Mouse (Mus musculus) limb, embryonic 12.5 days (tissue): ENCODE measurements around the gene Smc4. TPM values are rescaled to one million over a fixed set of nuclear protein-coding genes. Genes with fewer than 3 reads are reported as not detected.

Experiments
- ATAC-seq: fragments of 200-750 bp; cut with Nextera tagmentation; 2 replicates; pipeline ENCODE4 v1.8.0; 2017; ENCODE audit warnings: low read depth, moderate TSS enrichment; ENCODE audit not compliant: insufficient number of reproducible peaks, insufficient read depth, low FRiP score, low TSS enrichment
- H3K27ac ChIP-seq: fragments of 300-500 bp; sonication (generic); 2 replicates; pipeline ENCODE4 v1.5.1; 2016; ENCODE audit warnings: mild to moderate bottlenecking, moderate library complexity
- H3K27me3 ChIP-seq: fragments of 300-500 bp; sonication (generic); 2 replicates; pipeline ENCODE4 v1.6.1; 2016; ENCODE audit warnings: mild to moderate bottlenecking, moderate library complexity
- H3K36me3 ChIP-seq: fragments of 300-500 bp; sonication (generic); 2 replicates; pipeline ENCODE4 v1.6.1; 2016; ENCODE audit warnings: mild to moderate bottlenecking, moderate library complexity
- H3K4me1 ChIP-seq: fragments of 300-500 bp; sonication (generic); replicated peaks from 2 replicates; pipeline ENCODE4 v1.6.1; 2016
- H3K4me2 ChIP-seq: fragments of 300-500 bp; sonication (generic); 2 replicates; pipeline ENCODE4 v1.6.1; 2016; ENCODE audit warnings: mild to moderate bottlenecking, moderate library complexity
- H3K4me3 ChIP-seq: fragments of 300-500 bp; sonication (generic); replicated peaks from 2 replicates; pipeline ENCODE4 v1.5.1; 2016; ENCODE audit warnings: mild to moderate bottlenecking
- H3K9ac ChIP-seq: fragments of 300-500 bp; sonication (generic); replicated peaks from 2 replicates; pipeline ENCODE4 v1.6.1; 2016; ENCODE audit warnings: mild to moderate bottlenecking, moderate library complexity
- H3K9me3 ChIP-seq: fragments of 300-500 bp; sonication (generic); 2 replicates; pipeline ENCODE4 v1.6.1; 2016; ENCODE audit warnings: mild to moderate bottlenecking, moderate library complexity
- WGBS: fragments of 180-500 bp; shearing (Covaris S2); methylation state at CpG from one replicate; pipeline ENCODE4 v1.1.7; 2016; 5-methylcytosine and 5-hydroxymethylcytosine counted together
- polyA plus RNA-seq: library from polyadenylated mRNA; unstranded; fragments of >200 nt; fragmentation: Nextera tagmentation; extraction: Ambion mirVana; gene quantifications from 2 replicates; pipeline ENCODE4 v1.2.1, GENCODE M21; 2016

Smc4 gene
- polyA plus RNA-seq, result 187 and 188 TPM in 2 replicates

- H3K4me1 ChIP-seq, result peaks cover 13% of the 10 kb centered on the region
- under 1% methylated on average over 75 of the region's 76 CpGs for WGBS
- H3K27me3 ChIP-seq, result no peaks in the 10 kb centered on the region
- peak within 1 kb of the TSS; percentile 93 for H3K9ac ChIP-seq
- peak; percentile 91 for ATAC-seq
- H3K36me3 ChIP-seq, result peaks cover 4% of the 10 kb centered on the region; the same call in 1 of the 2 replicates
- peak within 1 kb of the TSS; percentile 98 for H3K4me3 ChIP-seq
- H3K27ac ChIP-seq, result peak within 1 kb of the TSS; percentile 96
- H3K4me2 ChIP-seq, result peak within 1 kb of the TSS; percentile 68
- no peaks in the 10 kb centered on the region for H3K9me3 ChIP-seq
Observed at GRCm38 (mm10) chr3:69004437-69005337, at the start of gene Smc4, which contains the start of gene Ift80. Gene Smc4 (plus strand): TSS chr3:69004738. Gene Ift80 (minus strand): TSS chr3:69004570.

- H3K27ac ChIP-seq, result no peak overlapping the region
- ATAC-seq, result no peak
- 48% methylated on average over 4 of the region's 4 CpGs for WGBS
- no peaks in the 10 kb centered on the region for H3K4me1 ChIP-seq
- H3K9ac ChIP-seq, result no peak overlapping the region
- H3K27me3 ChIP-seq, result no peaks in the 10 kb centered on the region
- H3K9me3 ChIP-seq, result no peaks in the 10 kb centered on the region
- no peak overlapping the region for H3K4me3 ChIP-seq
- no peak overlapping the region for H3K4me2 ChIP-seq
- peaks cover 16% of the 10 kb centered on the region for H3K36me3 ChIP-seq
Observed at GRCm38 (mm10) chr3:68956454-68956853, 48.1 kb upstream of the Smc4 start.

- H3K9ac ChIP-seq, result no peak overlapping the region
Observed at GRCm38 (mm10) chr3:68957413-68957812, 47.1 kb upstream of the Smc4 start.

GRCm38 (mm10) chr3:68964682-68965081 is 39.9 kb upstream of the Smc4 start:
- H3K9ac ChIP-seq, result no peak overlapping the region
- 0 out of 2 replicates have a peak, but pooled peaks cover 7% of the 10 kb centered on the region for H3K9me3 ChIP-seq
- no peak for ATAC-seq
- H3K36me3 ChIP-seq, result peaks cover 49% of the 10 kb centered on the region
- no peaks in the 10 kb centered on the region for H3K4me1 ChIP-seq
- no peaks in the 10 kb centered on the region for H3K27me3 ChIP-seq
- no peak overlapping the region for H3K4me2 ChIP-seq
- no peak overlapping the region for H3K27ac ChIP-seq
- H3K4me3 ChIP-seq, result no peak overlapping the region

More at GRCm38 (mm10) chr3:68957413-68957812, 47.1 kb upstream of the Smc4 start:
- H3K4me2 ChIP-seq, result no peak overlapping the region
- H3K9me3 ChIP-seq, result no peaks in the 10 kb centered on the region
- WGBS, result 85% methylated on average over 3 of the region's 3 CpGs
- peaks cover 20% of the 10 kb centered on the region for H3K36me3 ChIP-seq
- H3K27ac ChIP-seq, result no peak overlapping the region
- no peak overlapping the region for H3K4me3 ChIP-seq
- no peaks in the 10 kb centered on the region for H3K27me3 ChIP-seq
- ATAC-seq, result no peak
- no peaks in the 10 kb centered on the region for H3K4me1 ChIP-seq

GRCm38 (mm10) chr3:68966527-68967285 is 37.8 kb upstream of the Smc4 start:
- H3K4me2 ChIP-seq, result no peak overlapping the region
- H3K27ac ChIP-seq, result no peak overlapping the region
- no peaks in the 10 kb centered on the region for H3K4me1 ChIP-seq
- H3K9me3 ChIP-seq, result 0 out of 2 replicates have a peak, but pooled peaks cover 7% of the 10 kb centered on the region
- no peak for ATAC-seq
- H3K4me3 ChIP-seq, result no peak overlapping the region
- H3K27me3 ChIP-seq, result no peaks in the 10 kb centered on the region
- H3K36me3 ChIP-seq, result peaks cover 39% of the 10 kb centered on the region
- WGBS, result 93% methylated on average over 6 of the region's 6 CpGs
- no peak overlapping the region for H3K9ac ChIP-seq

GRCm38 (mm10) chr3:68967404-68967803 is 37.1 kb upstream of the Smc4 start:
- H3K36me3 ChIP-seq, result peaks cover 35% of the 10 kb centered on the region
- H3K4me3 ChIP-seq, result no peak overlapping the region
- no peaks in the 10 kb centered on the region for H3K27me3 ChIP-seq
- ATAC-seq, result no peak
- no peak overlapping the region for H3K9ac ChIP-seq
- no peak overlapping the region for H3K27ac ChIP-seq
- H3K4me1 ChIP-seq, result no peaks in the 10 kb centered on the region
- H3K4me2 ChIP-seq, result no peak overlapping the region
- WGBS, result 85% methylated on average over 6 of the region's 6 CpGs
- 0 out of 2 replicates have a peak, but pooled peaks cover 7% of the 10 kb centered on the region for H3K9me3 ChIP-seq

- Histone ChIP-seq H3K9me3 (0 out of 2 replicates have a peak, but pooled peaks cover 7% of the 10 kb centered on the region), H3K27me3 (no peaks in the 10 kb centered on the region), H3K27ac (no peak overlapping the region), H3K4me1 (no peaks in the 10 kb centered on the region), H3K4me3 (no peak overlapping the region), H3K9ac (no peak overlapping the region), H3K4me2 (no peak overlapping the region), H3K36me3 (peaks cover 37% of the 10 kb centered on the region)
- 98% methylated on average over 3 of the region's 3 CpGs for WGBS
- ATAC-seq, result no peak
Observed at GRCm38 (mm10) chr3:68969091-68969590, 35.4 kb upstream of the Smc4 start.

GRCm38 (mm10) chr3:68973574-68973973 is 31.0 kb upstream of the Smc4 start:
- no peak overlapping the region for H3K9ac ChIP-seq
- H3K4me2 ChIP-seq, result no peak overlapping the region
- no peaks in the 10 kb centered on the region for H3K9me3 ChIP-seq
- peaks cover 9% of the 10 kb centered on the region for H3K4me1 ChIP-seq
- H3K36me3 ChIP-seq, result peaks cover 14% of the 10 kb centered on the region; the same call in 1 of the 2 replicates
- no peak for ATAC-seq
- no peaks in the 10 kb centered on the region for H3K27me3 ChIP-seq
- WGBS, result 76% methylated on average over 1 of the region's 1 CpGs
- no peak overlapping the region for H3K4me3 ChIP-seq
- H3K27ac ChIP-seq, result no peak overlapping the region

- Histone ChIP-seq H3K9me3 (no peaks in the 10 kb centered on the region), H3K27me3 (no peaks in the 10 kb centered on the region), H3K4me2 (no peak overlapping the region), H3K27ac (no peak overlapping the region), H3K4me1 (peaks cover 9% of the 10 kb centered on the region), H3K4me3 (no peak overlapping the region), H3K9ac (no peak overlapping the region), H3K36me3 (peaks cover 14% of the 10 kb centered on the region; the same call in 1 of the 2 replicates)
- 79% methylated on average over 8 of the region's 8 CpGs for WGBS
- no peak for ATAC-seq
Observed at GRCm38 (mm10) chr3:68974639-68975532, 29.7 kb upstream of the Smc4 start.
